Mouse (Mus musculus) bone marrow, adult 2 months (tissue): ENCODE data around the gene Isyna1.

ENCODE experiments used
- CTCF ChIP-seq: fragments of 200-500 bp; IDR thresholded peaks from 2 replicates; pipeline ENCODE4 v1.5.1; 2011; ENCODE audit warnings: low read length, control low read depth; ENCODE audit not compliant: control insufficient read depth, insufficient read depth
- POLR2A ChIP-seq: fragments of 200-500 bp; IDR thresholded peaks from 2 replicates; pipeline ENCODE4 v1.6.1; 2011; ENCODE audit warnings: low read depth, mild to moderate bottlenecking, control low read depth, low read length, borderline replicate concordance; ENCODE audit not compliant: control insufficient read depth

- TF ChIP-seq POLR2A (no peak), CTCF (no peak)
Observed at GRCm38 (mm10) chr8:70630532-70631381, 36.6 kb downstream of the Isyna1 start.
